Mouse (Mus musculus) naive thymus-derived CD4-positive, alpha-beta T cell, adult 2 months (primary cell): ENCODE data around the gene Metap2.
A peak's percentile ranks its signal among the peaks of the same experiment; 100 is the strongest.

ENCODE experiments used
- DNase-seq: peaks from one replicate; pipeline ENCODE4 v3.0.0-alpha.2; 2011; ENCODE audit warnings: low read depth

Metap2 gene

GRCm38 (mm10) chr10:93909811-93910446, 13.0 kb upstream of the Metap2 start:
- no peak for DNase-seq

GRCm38 (mm10) chr10:93909015-93909414, 12.1 kb upstream of the Metap2 start:
- no peak for DNase-seq

GRCm38 (mm10) chr10:93908540-93908939, 11.6 kb upstream of the Metap2 start:
- DNase-seq, result no peak

DNA sequence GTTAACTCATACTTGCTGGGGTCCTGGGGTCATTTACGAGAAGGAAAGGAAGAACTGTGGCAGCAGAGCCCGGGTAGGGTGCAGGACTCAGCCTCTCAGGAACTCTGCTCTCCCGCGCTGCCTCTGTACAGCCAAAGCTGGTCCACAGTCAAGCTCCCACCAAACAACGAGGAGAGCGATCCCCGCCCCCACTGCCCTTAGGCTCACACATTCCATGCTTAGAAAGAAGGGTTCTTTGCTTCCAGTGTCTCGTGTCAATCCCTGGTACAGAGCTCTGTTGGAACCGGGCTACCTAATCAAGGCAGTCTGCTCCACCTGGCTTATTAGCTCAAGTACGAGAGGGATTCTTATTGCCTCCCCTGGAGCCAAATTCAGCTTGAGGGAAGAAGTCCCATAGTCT, 10.5 kb upstream of the Metap2 start:
- DNase-seq, result no peak

DNA sequence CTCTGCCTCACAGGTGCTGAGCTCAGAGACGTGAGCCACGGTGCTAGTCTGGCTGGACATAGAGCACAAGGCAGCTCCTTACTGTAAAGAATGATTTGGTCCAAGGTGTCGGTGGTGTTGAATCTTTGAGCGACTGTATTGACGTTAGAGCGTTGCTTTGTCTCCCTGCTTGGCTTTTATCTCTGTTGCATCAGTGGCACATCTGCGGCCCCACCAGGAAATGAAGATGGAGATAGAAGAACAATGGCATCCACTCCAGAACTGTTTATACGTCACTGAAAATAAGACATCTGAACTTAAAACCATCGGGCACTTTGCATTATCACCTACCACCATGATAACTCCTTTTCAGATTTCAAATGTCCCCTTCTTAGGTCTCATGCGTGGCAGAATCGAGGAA, 3.0 kb upstream of the Metap2 start:
- DNase-seq, result no peak

DNA sequence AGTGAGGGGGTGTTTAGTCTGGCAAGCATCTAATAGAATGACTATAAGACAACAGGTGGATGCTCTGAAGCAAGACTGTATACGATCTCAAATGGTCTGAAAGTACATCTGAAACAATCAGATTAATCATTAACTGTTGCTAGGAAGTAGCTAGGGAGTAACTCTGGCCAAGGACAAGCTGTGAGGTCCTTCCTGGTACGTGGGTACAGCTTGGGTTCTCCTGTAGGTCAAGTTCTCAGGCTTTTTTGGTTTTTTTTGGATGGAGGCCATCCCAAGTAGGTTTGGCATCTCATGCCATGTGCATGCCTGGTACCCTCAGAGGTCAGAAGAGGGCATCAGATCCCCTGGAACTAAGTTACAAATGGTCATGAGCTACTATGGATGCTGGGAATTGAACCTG, 2.4 kb upstream of the Metap2 start:
- DNase-seq, result no peak

- DNase-seq, result no peak
These were observed 4.3 kb downstream of the Metap2 start for GRCm38 (mm10) chr10:93892551-93892950.

- DNase-seq, result no peak
These were observed 5.9 kb downstream of the Metap2 start for GRCm38 (mm10) chr10:93891031-93891430.

GRCm38 (mm10) chr10:93890565-93890964, 6.3 kb downstream of the Metap2 start:
- DNase-seq, result peak; percentile 22

DNA sequence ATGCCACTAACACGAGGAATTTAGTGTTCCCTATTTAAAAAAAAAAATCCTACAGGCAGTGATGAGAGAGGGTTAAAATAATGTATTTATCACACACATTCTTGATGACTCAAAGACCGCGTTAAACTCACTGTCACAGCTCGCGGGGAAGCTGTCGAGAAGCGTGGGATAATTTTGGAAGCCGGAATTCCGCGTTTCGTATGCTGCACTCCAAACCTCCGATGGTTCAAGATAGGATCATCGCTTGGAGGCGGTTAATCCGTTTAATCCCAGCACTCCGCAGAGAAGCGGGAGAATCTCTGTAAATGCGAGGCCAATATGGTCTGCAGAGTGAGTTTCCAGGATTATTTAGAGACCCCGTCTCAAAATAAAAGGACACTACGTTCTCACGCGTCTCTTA, 6.9 kb downstream of the Metap2 start:
- no peak for DNase-seq

DNA sequence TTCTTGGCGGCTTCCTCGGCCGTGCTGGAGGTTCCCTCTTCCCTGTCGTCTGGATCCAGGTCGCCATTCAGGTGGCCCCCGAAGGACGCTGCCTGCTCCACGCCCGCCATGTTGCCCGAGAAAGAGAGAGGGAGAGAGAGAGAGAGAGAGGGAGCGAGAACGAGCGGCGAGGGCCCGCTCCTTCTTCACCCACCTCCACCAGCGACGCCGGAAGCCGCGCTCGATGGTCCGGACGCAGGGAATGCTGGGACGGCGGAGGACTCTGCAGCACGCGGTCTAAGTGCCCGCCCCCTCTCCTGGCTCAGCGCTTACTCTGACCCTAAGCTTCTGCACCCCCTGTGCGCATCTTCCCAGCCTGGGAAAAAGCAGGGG, 7.3 kb downstream of the Metap2 start:
- peak; percentile 78 for DNase-seq

DNA sequence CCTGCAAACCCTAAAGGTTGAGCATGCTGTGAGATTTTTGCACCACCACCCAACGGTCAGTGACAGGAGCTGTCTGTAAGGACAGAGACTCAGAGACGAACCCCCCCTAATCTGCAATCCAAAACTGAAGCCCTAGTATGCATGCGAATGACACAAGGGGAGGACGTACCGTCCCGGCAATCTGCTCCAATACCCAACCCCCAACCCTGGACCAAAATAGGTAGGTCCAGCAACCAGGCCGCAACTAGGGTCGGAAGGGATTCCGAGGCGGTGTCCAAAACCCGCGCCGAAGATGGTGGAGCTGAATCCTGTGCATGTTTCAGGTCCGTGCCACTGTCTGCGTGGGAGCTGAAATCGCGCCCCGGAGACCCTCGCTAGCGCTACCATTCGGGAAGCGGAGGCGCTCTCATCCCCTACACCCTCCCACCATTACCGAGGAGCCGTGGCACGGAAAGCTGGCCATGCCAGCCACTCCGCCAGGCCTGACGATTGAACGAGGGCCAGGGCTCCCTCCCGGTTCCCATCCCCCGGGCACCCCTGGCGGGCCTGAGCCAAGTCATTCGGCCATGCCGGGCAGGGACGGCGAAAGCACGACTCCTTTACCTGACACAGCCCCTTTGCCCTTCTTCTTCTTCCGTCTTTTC, 7.8 kb downstream of the Metap2 start:
- no peak for DNase-seq

- peak; percentile 17 for DNase-seq
These were observed 8.3 kb downstream of the Metap2 start for GRCm38 (mm10) chr10:93888590-93888934.

- DNase-seq, result no peak
These were observed 10.9 kb downstream of the Metap2 start for GRCm38 (mm10) chr10:93885839-93886477.

- DNase-seq, result no peak
These were observed 14.0 kb downstream of the Metap2 start for GRCm38 (mm10) chr10:93882738-93883364.

GRCm38 (mm10) chr10:93881918-93882317, 15.0 kb downstream of the Metap2 start:
- no peak for DNase-seq

DNA sequence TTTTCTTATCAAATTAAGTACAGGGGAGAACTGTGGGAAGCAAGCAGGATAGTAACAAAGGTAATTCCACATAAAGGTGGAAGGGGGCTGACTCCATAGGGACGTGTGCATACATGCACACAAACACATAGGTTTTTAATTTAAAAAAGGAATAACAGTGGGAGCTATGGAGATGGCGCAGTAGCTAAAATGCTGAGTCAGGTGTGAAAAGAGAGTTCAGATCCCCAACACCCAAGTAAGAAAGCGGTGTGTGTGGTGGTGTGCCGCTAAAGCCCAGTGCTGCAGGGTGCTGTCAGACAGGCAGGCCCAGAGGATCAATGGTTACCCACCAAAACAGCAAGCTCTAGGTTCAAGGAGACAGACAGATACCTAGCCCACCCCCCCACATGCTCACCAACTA, 18.2 kb downstream of the Metap2 start:
- DNase-seq, result no peak

- DNase-seq, result no peak
These were observed 20.1 kb downstream of the Metap2 start for GRCm38 (mm10) chr10:93876772-93877171.

- DNase-seq, result no peak
These were observed 28.0 kb downstream of the Metap2 start for GRCm38 (mm10) chr10:93868886-93869285.

DNA sequence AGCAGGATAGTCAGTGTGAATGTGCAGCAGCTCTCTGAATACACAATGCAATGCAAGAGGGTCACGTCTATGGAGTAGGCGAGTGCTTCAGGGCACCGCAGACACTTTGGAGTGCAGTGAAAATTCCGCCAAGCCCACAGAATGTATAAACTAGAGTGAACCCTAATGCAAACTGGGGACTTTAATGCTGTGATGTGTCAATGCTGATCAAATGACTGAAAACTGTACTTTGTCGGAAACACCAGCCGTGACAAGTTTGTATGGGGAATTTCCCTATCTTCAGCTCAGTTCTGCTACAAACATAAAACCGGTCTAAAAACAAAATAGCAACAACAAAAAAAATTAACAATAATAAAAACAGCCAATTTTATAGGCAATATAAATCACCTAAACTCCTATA, 28.5 kb downstream of the Metap2 start:
- no peak for DNase-seq

GRCm38 (mm10) chr10:93856095-93856494, 40.8 kb downstream of the Metap2 start:
- DNase-seq, result no peak

GRCm38 (mm10) chr10:93855126-93855525, 41.8 kb downstream of the Metap2 start:
- no peak for DNase-seq

DNA sequence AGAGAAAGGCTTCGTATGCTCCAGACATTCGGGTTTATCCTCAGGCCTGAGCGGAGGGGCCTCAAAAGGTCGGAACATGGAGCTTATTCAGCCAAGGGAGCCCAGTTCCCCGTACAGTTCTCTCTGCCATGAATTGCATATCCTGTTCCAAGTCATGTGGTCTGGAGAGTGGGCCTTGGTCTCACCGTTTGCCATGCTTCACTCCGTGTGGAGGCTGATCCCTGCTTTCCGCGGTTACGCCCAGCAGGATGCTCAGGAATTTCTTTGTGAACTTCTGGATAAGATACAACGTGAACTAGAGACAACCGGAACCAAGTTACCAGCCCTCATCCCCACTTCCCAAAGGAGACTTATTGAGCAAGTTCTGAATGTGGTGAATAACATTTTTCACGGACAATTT, 50.2 kb downstream of the Metap2 start:
- DNase-seq, result no peak
